Mouse (Mus musculus): Measurements from ENCODE around the gene Aldh8a1. TPM values are rescaled to one million over a fixed set of nuclear protein-coding genes. Genes with fewer than 3 reads are reported as not detected.
"Not testable (repeated sequence)": the region's sequence is repeated elsewhere in the genome, so short reads cannot be mapped to it uniquely, and the experiment has no call there.

Aldh8a1 gene
- polyA plus RNA-seq, 1 experiment from 2014 or later = not detected

GRCm38 (mm10) chr10:21369586-21369985 lies 7.5 kb upstream of the Aldh8a1 start:
- Histone ChIP-seq H3K27ac (no peak overlapping the region), H3K4me2 (no peak overlapping the region), H3K27me3 (no peaks in the 10 kb centered on the region), H3K9ac (no peak overlapping the region), H3K9me3 (no peaks in the 10 kb centered on the region), H3K4me3 (no peak overlapping the region), H3K36me3 (peaks cover 46% of the 10 kb centered on the region), H3K4me1 (no peaks in the 10 kb centered on the region)
- no peak for ATAC-seq (ENCODE audit: insufficient number of reproducible peaks, insufficient read depth, low FRiP score, low TSS enrichment, low read depth)
- WGBS = 77% methylated on average over 2 of the region's 2 CpGs

GRCm38 (mm10) chr10:21372271-21372670 lies 4.8 kb upstream of the Aldh8a1 start:
- Histone ChIP-seq H3K27me3 (no peaks in the 10 kb centered on the region), H3K4me1 (no peaks in the 10 kb centered on the region), H3K27ac (no peak overlapping the region), H3K9ac (no peak overlapping the region), H3K4me3 (no peak overlapping the region), H3K4me2 (no peak overlapping the region), H3K36me3 (peaks cover 27% of the 10 kb centered on the region), H3K9me3 (no peaks in the 10 kb centered on the region)
- no peak for ATAC-seq (ENCODE audit: insufficient number of reproducible peaks, insufficient read depth, low FRiP score, low TSS enrichment, low read depth)
- WGBS = 92% methylated on average over 6 of the region's 6 CpGs

- Histone ChIP-seq H3K27me3 (peaks cover 14% of the 10 kb centered on the region), H3K9me3 (no peaks in the 10 kb centered on the region), H3K4me3 (no peak overlapping the region), H3K9ac (no peak overlapping the region), H3K4me2 (no peak overlapping the region), H3K4me1 (no peaks in the 10 kb centered on the region), H3K27ac (no peak overlapping the region), H3K36me3 (no peaks in the 10 kb centered on the region)
- WGBS = 64% methylated on average over 9 of the region's 9 CpGs
- ATAC-seq (ENCODE audit: insufficient number of reproducible peaks, insufficient read depth, low FRiP score, low TSS enrichment, low read depth) = no peak
These were observed 1.3 kb downstream of the Aldh8a1 start for GRCm38 (mm10) chr10:21378196-21378944.

- Histone ChIP-seq H3K27ac (no peak overlapping the region), H3K4me3 (no peak overlapping the region), H3K9me3 (no peaks in the 10 kb centered on the region), H3K27me3 (peaks cover 14% of the 10 kb centered on the region), H3K36me3 (no peaks in the 10 kb centered on the region), H3K9ac (no peak overlapping the region), H3K4me2 (no peak overlapping the region), H3K4me1 (no peaks in the 10 kb centered on the region)
- ATAC-seq (ENCODE audit: insufficient number of reproducible peaks, insufficient read depth, low FRiP score, low TSS enrichment, low read depth) = no peak
- WGBS = 30% methylated on average over 6 of the region's 6 CpGs
These were observed 5.8 kb downstream of the Aldh8a1 start for GRCm38 (mm10) chr10:21382914-21383313.

GRCm38 (mm10) chr10:21385111-21385663 lies 8.1 kb downstream of the Aldh8a1 start:
- no peak for ATAC-seq (ENCODE audit: insufficient number of reproducible peaks, insufficient read depth, low FRiP score, low TSS enrichment, low read depth)
- Histone ChIP-seq H3K9me3 (no peaks in the 10 kb centered on the region), H3K4me1 (no peaks in the 10 kb centered on the region), H3K27me3 (peaks cover 12% of the 10 kb centered on the region), H3K27ac (no peak overlapping the region), H3K36me3 (no peaks in the 10 kb centered on the region), H3K4me3 (no peak overlapping the region), H3K9ac (no peak overlapping the region), H3K4me2 (no peak overlapping the region)
- WGBS = 81% methylated on average over 3 of the region's 3 CpGs

GRCm38 (mm10) chr10:21389075-21389474 lies 12.0 kb downstream of the Aldh8a1 start:
- Histone ChIP-seq H3K9me3 (no peaks in the 10 kb centered on the region), H3K27me3 (no peaks in the 10 kb centered on the region), H3K4me2 (no peak overlapping the region), H3K36me3 (no peaks in the 10 kb centered on the region), H3K9ac (no peak overlapping the region), H3K4me3 (no peak overlapping the region), H3K4me1 (no peaks in the 10 kb centered on the region), H3K27ac (no peak overlapping the region)
- WGBS = 94% methylated on average over 11 of the region's 11 CpGs
- no peak for ATAC-seq (ENCODE audit: insufficient number of reproducible peaks, insufficient read depth, low FRiP score, low TSS enrichment, low read depth)

- 81% methylated on average over 4 of the region's 4 CpGs for WGBS
These were observed 13.3 kb downstream of the Aldh8a1 start for GRCm38 (mm10) chr10:21390440-21390839.

GRCm38 (mm10) chr10:21391286-21391685 lies 14.2 kb downstream of the Aldh8a1 start:
- H3K9ac ChIP-seq = no peak overlapping the region
- 45% methylated on average over 4 of the region's 4 CpGs for WGBS
- no peaks in the 10 kb centered on the region for H3K27me3 ChIP-seq
- no peak for ATAC-seq (ENCODE audit: insufficient number of reproducible peaks, insufficient read depth, low FRiP score, low TSS enrichment, low read depth)
- H3K9me3 ChIP-seq = no peaks in the 10 kb centered on the region
- H3K36me3 ChIP-seq = no peaks in the 10 kb centered on the region
- no peaks in the 10 kb centered on the region for H3K4me1 ChIP-seq
- no peak overlapping the region for H3K27ac ChIP-seq
- H3K4me3 ChIP-seq = no peak overlapping the region
- no peak overlapping the region for H3K4me2 ChIP-seq

More at GRCm38 (mm10) chr10:21390440-21390839, 13.3 kb downstream of the Aldh8a1 start:
- Histone ChIP-seq H3K9ac (no peak overlapping the region), H3K4me2 (no peak overlapping the region), H3K9me3 (no peaks in the 10 kb centered on the region), H3K4me3 (no peak overlapping the region), H3K27me3 (no peaks in the 10 kb centered on the region), H3K4me1 (no peaks in the 10 kb centered on the region), H3K27ac (no peak overlapping the region), H3K36me3 (no peaks in the 10 kb centered on the region)
- ATAC-seq (ENCODE audit: insufficient number of reproducible peaks, insufficient read depth, low FRiP score, low TSS enrichment, low read depth) = no peak

- no peak overlapping the region for H3K4me2 ChIP-seq
- H3K36me3 ChIP-seq = no peaks in the 10 kb centered on the region
- no peaks in the 10 kb centered on the region for H3K4me1 ChIP-seq
- no peaks in the 10 kb centered on the region for H3K9me3 ChIP-seq
- 86% methylated on average over 2 of the region's 2 CpGs for WGBS
- no peak overlapping the region for H3K9ac ChIP-seq
- H3K4me3 ChIP-seq = no peak overlapping the region
- H3K27ac ChIP-seq = no peak overlapping the region
- ATAC-seq (ENCODE audit: insufficient number of reproducible peaks, insufficient read depth, low FRiP score, low TSS enrichment, low read depth) = no peak
- H3K27me3 ChIP-seq = no peaks in the 10 kb centered on the region
These were observed 16.3 kb downstream of the Aldh8a1 start for GRCm38 (mm10) chr10:21393390-21393789.

GRCm38 (mm10) chr10:21395426-21396139 lies 18.5 kb downstream of the Aldh8a1 start:
- H3K9me3 ChIP-seq = no peaks in the 10 kb centered on the region
- no peak overlapping the region for H3K4me2 ChIP-seq
- 87% methylated on average over 14 of the region's 14 CpGs for WGBS
- H3K27ac ChIP-seq = no peak overlapping the region
- no peaks in the 10 kb centered on the region for H3K4me1 ChIP-seq
- no peak overlapping the region for H3K4me3 ChIP-seq
- no peaks in the 10 kb centered on the region for H3K27me3 ChIP-seq
- no peaks in the 10 kb centered on the region for H3K36me3 ChIP-seq
- no peak overlapping the region for H3K9ac ChIP-seq
- ATAC-seq (ENCODE audit: insufficient number of reproducible peaks, insufficient read depth, low FRiP score, low TSS enrichment, low read depth) = no peak

GRCm38 (mm10) chr10:21398873-21399425 lies 21.9 kb downstream of the Aldh8a1 start:
- WGBS = 74% methylated on average over 6 of the region's 6 CpGs
- not testable (repeated sequence) for H3K4me3 ChIP-seq; H3K36me3 ChIP-seq; H3K9me3 ChIP-seq; H3K9ac ChIP-seq; ATAC-seq (ENCODE audit: insufficient number of reproducible peaks, insufficient read depth, low FRiP score, low TSS enrichment, low read depth); H3K27ac ChIP-seq; H3K27me3 ChIP-seq; H3K4me1 ChIP-seq; H3K4me2 ChIP-seq

All from embryonic facial prominence, embryonic 13.5 days (tissue).